Mouse (Mus musculus) T-helper 1 cell (primary cell): ENCODE measurements around the gene Maml3.

ENCODE experiments used
- in situ Hi-C: fragments of 300-600 bp; cut with MboI, MseI; formaldehyde crosslinking; loops from one replicate; pipeline ENCODE4 v1.15.1; 2025; ENCODE audit warnings: high pct_unique_total_duplicates

Maml3 gene

DNA sequence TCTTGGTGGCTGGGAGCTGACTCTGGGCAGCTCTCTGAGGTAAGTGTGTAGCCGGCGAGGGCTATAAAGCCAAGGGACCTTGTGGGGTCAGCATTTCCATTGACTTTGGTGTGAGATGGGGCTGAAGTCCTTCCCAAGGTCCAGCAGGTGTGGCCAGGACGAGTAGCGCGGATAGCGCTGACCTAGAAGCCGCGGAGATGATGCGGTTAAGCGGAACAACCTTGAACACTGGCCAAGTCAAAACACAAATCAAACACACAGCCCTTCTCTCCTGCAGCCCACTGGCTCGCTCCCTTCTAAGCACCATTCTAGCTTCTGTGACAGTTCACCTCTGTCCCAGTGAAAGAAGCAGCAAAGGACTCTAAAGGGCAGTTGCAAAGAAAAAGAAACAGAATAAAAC lies 225.7 kb downstream of the Maml3 start:
- in situ Hi-C loops: no loop called here

DNA sequence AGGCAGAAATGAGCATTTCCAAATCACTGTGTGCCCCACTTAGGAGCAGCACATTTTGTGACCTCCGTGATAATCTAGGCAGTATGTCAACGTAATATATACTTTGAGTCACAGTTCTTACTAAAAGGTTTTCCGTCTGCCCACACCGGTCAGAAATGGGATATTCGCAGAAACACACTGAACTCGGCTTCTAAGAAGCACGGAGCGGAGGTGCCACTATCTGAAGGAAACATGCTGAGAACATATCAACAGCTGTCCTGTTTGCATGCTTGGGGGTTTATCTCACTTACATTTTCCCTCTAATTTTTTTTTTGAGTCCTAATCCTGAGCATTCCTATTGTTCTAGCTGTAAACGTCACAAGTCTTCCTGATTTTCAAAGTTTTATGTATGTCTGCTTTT lies 226.3 kb downstream of the Maml3 start:
- in situ Hi-C loops: no loop called here

DNA sequence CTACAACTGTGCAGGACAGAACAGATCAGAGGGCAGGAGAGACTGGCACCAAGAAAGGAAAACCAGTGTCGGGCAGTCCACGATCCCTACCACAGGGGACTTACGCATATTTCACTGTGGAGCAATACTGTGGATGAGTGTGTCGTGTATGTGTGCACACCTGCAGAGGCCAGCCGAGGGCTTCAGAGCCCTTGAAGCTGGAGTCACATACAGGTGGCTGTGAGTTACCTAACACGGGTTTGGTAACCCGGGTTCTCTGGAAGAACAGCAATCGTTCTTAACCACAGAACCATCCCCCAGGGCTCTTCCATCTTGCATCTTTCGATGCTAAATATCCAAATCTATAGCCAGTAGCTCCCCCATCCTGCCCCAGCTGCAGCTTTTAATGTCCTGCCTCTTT lies 228.1 kb downstream of the Maml3 start:
- in situ Hi-C loops: no loop called here

GRCm38 (mm10) chr3:51875629-51876028 lies 229.2 kb downstream of the Maml3 start:
- in situ Hi-C loops: no loop called here

- in situ Hi-C loops: no loop called here
Measured at GRCm38 (mm10) chr3:51874252-51874651, 230.6 kb downstream of the Maml3 start.

DNA sequence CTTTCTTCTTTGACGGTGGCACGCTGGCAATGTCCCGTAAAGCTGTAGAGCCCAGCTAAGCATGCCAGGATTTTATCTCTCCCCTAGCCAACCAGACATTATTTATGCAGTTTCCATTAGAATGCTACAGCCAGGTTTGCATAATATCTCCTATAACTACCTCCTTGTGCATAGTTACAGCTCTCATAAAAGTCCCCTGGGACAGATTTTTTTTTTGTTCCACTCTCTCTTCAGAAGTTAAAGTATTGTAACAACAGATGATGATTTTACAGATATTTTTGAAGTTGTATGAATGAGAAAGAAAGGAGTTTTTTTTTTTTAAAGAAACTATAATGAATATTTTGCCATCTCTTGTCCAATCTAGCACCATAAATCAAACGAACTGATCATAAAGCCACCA lies 232.1 kb downstream of the Maml3 start:
- in situ Hi-C loops: no loop called here

DNA sequence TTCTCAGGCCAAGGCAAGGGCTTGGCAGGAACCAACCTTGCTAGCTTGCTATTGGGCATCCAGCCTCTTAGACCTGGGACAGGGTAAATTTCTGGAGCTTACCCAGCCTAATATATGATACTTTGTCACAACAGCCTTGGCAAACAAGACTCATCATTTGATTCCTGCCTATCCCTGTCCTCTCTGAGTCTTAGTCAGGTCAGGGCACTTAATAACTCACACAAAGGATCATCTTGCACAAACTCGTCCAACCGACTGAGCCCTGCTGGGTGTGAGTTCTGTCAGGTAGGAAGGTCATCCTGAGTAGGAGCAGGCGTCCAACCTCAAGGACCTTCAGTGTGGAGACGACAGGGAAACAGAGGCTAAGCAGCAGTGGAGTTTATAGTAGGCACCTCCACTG lies 233.5 kb downstream of the Maml3 start:
- in situ Hi-C loops: no loop called here

GRCm38 (mm10) chr3:51869980-51870379 lies 234.9 kb downstream of the Maml3 start:
- in situ Hi-C loops: no loop called here

- in situ Hi-C loops: no loop called here
Measured at GRCm38 (mm10) chr3:51868857-51869256, 236.0 kb downstream of the Maml3 start.

- in situ Hi-C loops: no loop called here
Measured at GRCm38 (mm10) chr3:51866446-51866845, 238.4 kb downstream of the Maml3 start.

- in situ Hi-C loops: no loop called here
Measured at GRCm38 (mm10) chr3:51861631-51862030, 243.2 kb downstream of the Maml3 start.

DNA sequence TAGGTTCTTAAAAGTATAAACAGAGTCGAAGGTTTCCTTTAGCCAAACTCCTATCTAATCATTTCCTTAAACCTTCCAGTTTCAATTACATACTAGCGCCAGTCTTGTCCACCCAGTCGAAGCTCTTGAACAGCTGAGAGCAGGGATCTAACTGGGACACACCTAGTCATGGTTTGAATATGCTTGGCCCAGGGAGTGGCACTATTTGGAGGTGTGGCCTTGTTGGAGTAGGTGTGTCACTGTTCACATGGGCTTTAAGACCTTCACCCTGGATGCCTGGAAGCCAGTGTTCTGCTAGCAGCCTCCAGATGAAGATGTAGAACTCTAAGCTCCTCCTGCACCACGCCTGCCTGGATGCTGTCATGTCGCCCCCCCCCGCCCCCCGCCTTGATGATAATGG lies 244.4 kb downstream of the Maml3 start:
- in situ Hi-C loops: no loop called here

GRCm38 (mm10) chr3:51859208-51859607 lies 245.7 kb downstream of the Maml3 start:
- in situ Hi-C loops: no loop called here

GRCm38 (mm10) chr3:51854152-51854551 lies 250.7 kb downstream of the Maml3 start:
- in situ Hi-C loops: no loop called here

DNA sequence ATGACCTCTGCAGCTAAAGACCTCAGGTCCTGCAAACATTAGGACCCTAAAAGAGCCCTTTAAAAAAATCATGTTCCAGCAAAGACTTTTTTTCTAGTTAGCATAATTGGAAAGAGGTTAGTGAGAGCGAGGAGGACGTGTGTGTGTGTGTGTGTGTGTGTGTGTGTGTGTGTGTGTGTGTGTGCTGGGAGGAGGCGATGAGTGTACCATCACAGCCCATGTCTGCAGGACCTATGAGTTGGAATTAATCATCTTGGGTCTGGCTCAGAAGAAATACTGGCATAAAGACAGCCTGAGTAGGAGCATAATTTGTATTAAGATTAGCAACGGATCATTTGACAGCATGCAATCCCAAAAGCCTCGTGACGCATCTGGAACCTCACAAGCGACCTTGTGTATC lies 251.3 kb downstream of the Maml3 start:
- in situ Hi-C loops: no loop called here

GRCm38 (mm10) chr3:51852692-51853091 lies 252.2 kb downstream of the Maml3 start:
- in situ Hi-C loops: no loop called here

GRCm38 (mm10) chr3:51851596-51851995 lies 253.3 kb downstream of the Maml3 start:
- in situ Hi-C loops: no loop called here

- in situ Hi-C loops: loop anchor here (25.0 kb wide), 1 partner anchor 1012 kb away; no protein-coding TSS in a partner anchor
Measured at GRCm38 (mm10) chr3:51849462-51849861, 255.4 kb downstream of the Maml3 start.

DNA sequence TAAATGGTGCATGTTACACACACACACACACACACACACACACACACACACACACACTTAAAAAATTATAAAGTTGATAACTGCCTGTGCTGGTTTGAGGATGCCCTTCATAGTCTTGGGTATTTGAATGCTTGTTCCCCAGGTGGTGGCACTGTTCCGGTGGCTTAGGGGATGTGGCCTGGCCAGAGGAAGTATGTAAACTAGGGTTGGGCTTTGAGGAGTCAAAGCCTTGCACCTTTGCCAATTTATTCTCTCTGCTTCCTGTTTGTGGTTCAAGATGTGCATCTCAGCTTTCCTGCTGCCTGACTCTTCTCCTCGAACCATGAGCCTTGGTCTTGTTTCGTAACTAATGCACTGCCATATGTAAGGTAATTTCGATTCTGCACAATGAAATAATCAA lies 257.6 kb downstream of the Maml3 start:
- in situ Hi-C loops: loop anchor here (25.0 kb wide), 1 partner anchor 1010 kb away; no protein-coding TSS in a partner anchor

GRCm38 (mm10) chr3:51844255-51844654 lies 260.6 kb downstream of the Maml3 start:
- in situ Hi-C loops: loop anchor here (25.0 kb wide), 1 partner anchor 1007 kb away; no protein-coding TSS in a partner anchor

DNA sequence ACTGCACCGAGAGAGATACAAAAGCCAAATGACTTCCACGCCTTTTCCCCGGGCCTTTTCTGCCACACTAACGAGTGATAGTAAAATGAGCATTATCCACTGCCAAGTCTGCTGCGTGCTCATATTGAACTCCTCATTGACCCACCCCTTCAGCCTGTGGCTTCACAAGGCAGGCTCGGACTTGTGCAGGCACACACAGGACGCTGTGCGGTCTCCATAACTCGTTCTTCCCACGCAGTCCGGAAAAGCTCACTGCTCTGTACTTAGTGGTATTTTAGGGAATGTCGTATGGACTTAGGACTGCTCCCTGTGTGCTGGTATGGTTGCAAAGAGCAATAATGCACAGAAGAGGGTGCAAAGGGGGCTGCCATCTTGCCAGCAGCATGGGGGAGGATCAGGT lies 262.7 kb downstream of the Maml3 start:
- in situ Hi-C loops: loop anchor here (25.0 kb wide), 1 partner anchor 1005 kb away; no protein-coding TSS in a partner anchor

- in situ Hi-C loops: loop anchor here (25.0 kb wide), 1 partner anchor 1004 kb away; no protein-coding TSS in a partner anchor
Measured at GRCm38 (mm10) chr3:51841598-51841997, 263.3 kb downstream of the Maml3 start.

GRCm38 (mm10) chr3:51841177-51841576 lies 263.7 kb downstream of the Maml3 start:
- in situ Hi-C loops: loop anchor here (25.0 kb wide), 1 partner anchor 1004 kb away; no protein-coding TSS in a partner anchor
